Mouse (Mus musculus) right cerebral cortex, postnatal 4 days (tissue): ENCODE results near the gene Hist1h3d.

Experiments
- DNase-seq: peaks from one replicate; pipeline ENCODE4 v3.0.0-alpha.2; 2022

The Hist1h3d gene

DNA sequence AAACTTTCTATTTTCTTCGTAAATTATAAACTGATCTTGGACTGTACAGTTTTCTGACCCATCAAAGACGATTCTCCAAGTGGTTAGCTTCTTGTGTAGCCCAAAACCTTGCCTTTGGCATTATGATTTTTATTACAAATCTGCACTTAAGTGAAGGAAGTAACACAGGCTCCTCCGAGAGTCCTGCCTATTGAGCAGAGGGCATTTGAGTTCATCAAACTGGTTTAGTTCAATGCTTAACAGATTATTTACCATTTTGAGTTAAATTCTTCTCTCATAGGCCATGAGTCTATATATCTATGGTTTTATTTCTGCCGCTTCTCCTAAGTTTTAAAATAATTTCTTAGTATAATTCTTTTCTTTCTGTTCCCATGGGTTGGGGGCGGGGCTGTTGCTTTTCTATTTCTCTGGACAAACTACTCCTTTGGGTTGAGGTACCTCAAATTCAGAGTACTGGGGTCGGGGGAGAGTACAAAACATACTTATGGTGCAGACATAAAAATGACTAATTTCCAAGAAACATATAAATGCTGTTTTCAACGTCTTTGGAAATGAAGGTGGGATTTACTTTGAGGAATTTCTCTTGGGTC lies 47.4 kb downstream of the Hist1h3d start:
- DNase-seq: no peak
